Mouse (Mus musculus) cerebellum, adult 9-11 months (tissue): ENCODE data around the gene Copg2.

Experiments used
- DNase-seq: peaks from one replicate; pipeline ENCODE4 v3.0.0; 2022

The Copg2 gene

GRCm38 (mm10) chr6:30732571-30733130 lies 163.9 kb downstream of the Copg2 start:
- DNase-seq: no peak

GRCm38 (mm10) chr6:30730301-30730971 lies 166.2 kb downstream of the Copg2 start:
- DNase-seq: no peak

GRCm38 (mm10) chr6:30723331-30723730 lies 173.3 kb downstream of the Copg2 start, which contains the start of gene Mest:
Gene Mest (plus strand): TSS chr6:30723547.
- no peak for DNase-seq

- DNase-seq: no peak
These were observed 174.0 kb downstream of the Copg2 start for GRCm38 (mm10) chr6:30722385-30723164.

- no peak for DNase-seq
These were observed 179.8 kb downstream of the Copg2 start for GRCm38 (mm10) chr6:30716796-30717195.

- no peak for DNase-seq
These were observed 181.6 kb downstream of the Copg2 start for GRCm38 (mm10) chr6:30714891-30715471.

GRCm38 (mm10) chr6:30713896-30714295 lies 182.7 kb downstream of the Copg2 start:
- no peak for DNase-seq

GRCm38 (mm10) chr6:30713455-30713854 lies 183.1 kb downstream of the Copg2 start:
- DNase-seq: no peak

- DNase-seq: no peak
These were observed 184.1 kb downstream of the Copg2 start for GRCm38 (mm10) chr6:30712484-30712883.

GRCm38 (mm10) chr6:30711365-30711763 lies 185.2 kb downstream of the Copg2 start:
- DNase-seq: no peak

- no peak for DNase-seq
These were observed 185.9 kb downstream of the Copg2 start for GRCm38 (mm10) chr6:30710371-30711364.

GRCm38 (mm10) chr6:30709115-30709514 lies 187.5 kb downstream of the Copg2 start:
- no peak for DNase-seq

- no peak for DNase-seq
These were observed 192.5 kb downstream of the Copg2 start for GRCm38 (mm10) chr6:30703977-30704602.

- DNase-seq: no peak
These were observed 193.1 kb downstream of the Copg2 start for GRCm38 (mm10) chr6:30703476-30703875.

GRCm38 (mm10) chr6:30702881-30703280 lies 193.7 kb downstream of the Copg2 start:
- DNase-seq: no peak

- no peak for DNase-seq
These were observed 196.4 kb downstream of the Copg2 start for GRCm38 (mm10) chr6:30700182-30700581.

- DNase-seq: no peak
These were observed 198.6 kb downstream of the Copg2 start for GRCm38 (mm10) chr6:30698036-30698435.
